Mouse (Mus musculus) midbrain, embryonic 16.5 days (tissue): ENCODE results near the gene Retreg1. TPM values are rescaled to one million over a fixed set of nuclear protein-coding genes. Genes with fewer than 3 reads are reported as not detected.

ENCODE experiments used
- ATAC-seq: fragments of 200-750 bp; cut with Nextera tagmentation; 2 replicates; pipeline ENCODE4 v1.8.0; 2017; ENCODE audit warnings: moderate TSS enrichment
- H3K27ac ChIP-seq: fragments of 300-500 bp; sonication (generic); 2 replicates; pipeline ENCODE4 v1.5.1; 2014; ENCODE audit warnings: mild to moderate bottlenecking, low read length, mixed read lengths
- H3K27me3 ChIP-seq: fragments of 300-500 bp; sonication (generic); 2 replicates; pipeline ENCODE4 v1.6.1; 2014; ENCODE audit warnings: low read depth, low read length, mixed read lengths; ENCODE audit not compliant: control insufficient read depth, insufficient read depth
- H3K36me3 ChIP-seq: fragments of 300-500 bp; sonication (generic); 2 replicates; pipeline ENCODE4 v1.6.1; 2014; ENCODE audit warnings: mild to moderate bottlenecking, low read length, moderate library complexity, mixed read lengths; ENCODE audit not compliant: control insufficient read depth, insufficient read depth
- H3K4me1 ChIP-seq: fragments of 300-500 bp; sonication (generic); 2 replicates; pipeline ENCODE4 v1.6.1; 2014; ENCODE audit warnings: mild to moderate bottlenecking, low read length, mixed read lengths; ENCODE audit not compliant: control insufficient read depth, insufficient read depth
- H3K4me2 ChIP-seq: fragments of 300-500 bp; sonication (generic); 2 replicates; pipeline ENCODE4 v1.6.1; 2014; ENCODE audit warnings: mild to moderate bottlenecking, low read length, mixed read lengths
- H3K4me3 ChIP-seq: fragments of 300-500 bp; sonication (generic); 2 replicates; pipeline ENCODE4 v1.5.1; 2014; ENCODE audit warnings: low read depth, mild to moderate bottlenecking, low read length, moderate library complexity, mixed read lengths
- H3K9ac ChIP-seq: fragments of 300-500 bp; sonication (generic); 2 replicates; pipeline ENCODE4 v1.6.1; 2014; ENCODE audit warnings: low read depth, low read length, mixed read lengths
- H3K9me3 ChIP-seq: fragments of 300-500 bp; sonication (generic); replicated peaks from 2 replicates; pipeline ENCODE4 v1.6.1; 2014; ENCODE audit warnings: mild to moderate bottlenecking, low read length, mixed read lengths; ENCODE audit not compliant: control insufficient read depth, poor library complexity, severe bottlenecking
- WGBS: fragments of 180-500 bp; shearing (Covaris S2); extraction: QIAGEN DNeasy Blood & Tissue Kit; methylation state at CpG from one replicate; pipeline ENCODE4 v1.1.7; 2014; 5-methylcytosine and 5-hydroxymethylcytosine counted together
- polyA plus RNA-seq: library from polyadenylated mRNA; unstranded; fragments of >200 nt; fragmentation: Nextera tagmentation; extraction: Ambion mirVana; gene quantifications from 2 replicates; pipeline ENCODE4 v1.2.1, GENCODE M21; 2015

Retreg1 gene
- polyA plus RNA-seq, 1 experiment from 2014 or later = 18.4 TPM

- no peak for ATAC-seq
- H3K27me3 ChIP-seq = no peaks in the 10 kb centered on the region
- no peaks in the 10 kb centered on the region for H3K9me3 ChIP-seq
- no peaks in the 10 kb centered on the region for H3K36me3 ChIP-seq
- WGBS = 11% methylated on average over 7 of the region's 7 CpGs
- H3K4me2 ChIP-seq = no peak overlapping the region
- H3K9ac ChIP-seq = no peak overlapping the region
- H3K27ac ChIP-seq = no peak overlapping the region
- no peaks in the 10 kb centered on the region for H3K4me1 ChIP-seq
- no peak overlapping the region for H3K4me3 ChIP-seq
Measured at GRCm38 (mm10) chr15:25900540-25900939, 57.6 kb downstream of the Retreg1 start.

- no peak overlapping the region for H3K27ac ChIP-seq
- no peak overlapping the region for H3K4me2 ChIP-seq
- H3K4me3 ChIP-seq = no peak overlapping the region
- H3K9ac ChIP-seq = no peak overlapping the region
- H3K9me3 ChIP-seq = no peaks in the 10 kb centered on the region
- WGBS = 90% methylated on average over 15 of the region's 15 CpGs
- no peaks in the 10 kb centered on the region for H3K36me3 ChIP-seq
- H3K27me3 ChIP-seq = no peaks in the 10 kb centered on the region
- H3K4me1 ChIP-seq = no peaks in the 10 kb centered on the region
- ATAC-seq = no peak
Measured at GRCm38 (mm10) chr15:25902931-25903615, 60.1 kb downstream of the Retreg1 start.

- ATAC-seq = no peak
- Histone ChIP-seq H3K4me1 (no peaks in the 10 kb centered on the region; the same call in 1 of the 2 replicates), H3K4me2 (no peak overlapping the region), H3K27ac (no peak overlapping the region), H3K36me3 (no peaks in the 10 kb centered on the region), H3K9me3 (no peaks in the 10 kb centered on the region), H3K4me3 (no peak overlapping the region), H3K9ac (no peak overlapping the region), H3K27me3 (no peaks in the 10 kb centered on the region)
- 88% methylated on average over 14 of the region's 14 CpGs for WGBS
Measured at GRCm38 (mm10) chr15:25904435-25905021, 61.5 kb downstream of the Retreg1 start.

GRCm38 (mm10) chr15:25909783-25910494 lies 67.0 kb downstream of the Retreg1 start:
- ATAC-seq = peak; percentile 88

GRCm38 (mm10) chr15:25910495-25910865 lies 67.5 kb downstream of the Retreg1 start:
- no peaks in the 10 kb centered on the region for H3K36me3 ChIP-seq
- ATAC-seq = peak; percentile 49; the same call in 1 of the 2 replicates
- H3K27ac ChIP-seq = peak overlapping the region; percentile 19
- H3K4me1 ChIP-seq = peaks cover 15% of the 10 kb centered on the region
- H3K9ac ChIP-seq = no peak overlapping the region
- 13% methylated on average over 1 of the region's 1 CpGs for WGBS
- H3K9me3 ChIP-seq = no peaks in the 10 kb centered on the region
- no peak overlapping the region for H3K4me2 ChIP-seq
- no peaks in the 10 kb centered on the region for H3K27me3 ChIP-seq
- no peak overlapping the region for H3K4me3 ChIP-seq

More at GRCm38 (mm10) chr15:25909783-25910494, 67.0 kb downstream of the Retreg1 start:
- Histone ChIP-seq H3K9ac (no peak overlapping the region), H3K9me3 (no peaks in the 10 kb centered on the region), H3K4me2 (peak overlapping the region; percentile 29), H3K4me3 (no peak overlapping the region), H3K27ac (peak overlapping the region; percentile 53), H3K36me3 (no peaks in the 10 kb centered on the region), H3K4me1 (peaks cover 11% of the 10 kb centered on the region), H3K27me3 (no peaks in the 10 kb centered on the region)
- 24% methylated on average over 11 of the region's 11 CpGs for WGBS

GRCm38 (mm10) chr15:25910924-25911323 lies 67.9 kb downstream of the Retreg1 start:
- no peak for ATAC-seq
- WGBS = 91% methylated on average over 1 of the region's 1 CpGs
- Histone ChIP-seq H3K9ac (no peak overlapping the region), H3K27ac (peak overlapping the region; percentile 19; the same call in 1 of the 2 replicates), H3K4me2 (no peak overlapping the region), H3K27me3 (no peaks in the 10 kb centered on the region), H3K9me3 (no peaks in the 10 kb centered on the region), H3K4me3 (no peak overlapping the region), H3K36me3 (no peaks in the 10 kb centered on the region), H3K4me1 (peaks cover 18% of the 10 kb centered on the region)

- ATAC-seq = no peak
- Histone ChIP-seq H3K4me1 (peaks cover 18% of the 10 kb centered on the region), H3K27ac (no peak overlapping the region), H3K4me2 (no peak overlapping the region), H3K36me3 (no peaks in the 10 kb centered on the region), H3K4me3 (no peak overlapping the region), H3K9ac (no peak overlapping the region), H3K9me3 (no peaks in the 10 kb centered on the region), H3K27me3 (no peaks in the 10 kb centered on the region)
- 88% methylated on average over 7 of the region's 7 CpGs for WGBS
Measured at GRCm38 (mm10) chr15:25912911-25913310, 69.9 kb downstream of the Retreg1 start.

GRCm38 (mm10) chr15:25913659-25914058 lies 70.7 kb downstream of the Retreg1 start:
- no peak overlapping the region for H3K4me2 ChIP-seq
- 89% methylated on average over 9 of the region's 9 CpGs for WGBS
- H3K9me3 ChIP-seq = no peaks in the 10 kb centered on the region
- no peak for ATAC-seq
- peaks cover 18% of the 10 kb centered on the region for H3K4me1 ChIP-seq
- H3K27me3 ChIP-seq = no peaks in the 10 kb centered on the region
- H3K4me3 ChIP-seq = no peak overlapping the region
- no peaks in the 10 kb centered on the region for H3K36me3 ChIP-seq
- no peak overlapping the region for H3K9ac ChIP-seq
- H3K27ac ChIP-seq = no peak overlapping the region

GRCm38 (mm10) chr15:25914160-25914559 lies 71.2 kb downstream of the Retreg1 start:
- WGBS = 86% methylated on average over 4 of the region's 4 CpGs
- Histone ChIP-seq H3K27ac (no peak overlapping the region), H3K4me1 (peaks cover 18% of the 10 kb centered on the region), H3K4me3 (no peak overlapping the region), H3K9me3 (no peaks in the 10 kb centered on the region), H3K4me2 (no peak overlapping the region), H3K27me3 (no peaks in the 10 kb centered on the region), H3K9ac (no peak overlapping the region), H3K36me3 (no peaks in the 10 kb centered on the region)
- no peak for ATAC-seq
